Mouse (Mus musculus): Measurements from ENCODE around the gene Wnk4.
A peak's percentile ranks its signal among the peaks of the same experiment; 100 is the strongest.
"Not testable (repeated sequence)": the region's sequence is repeated elsewhere in the genome, so short reads cannot be mapped to it uniquely, and the experiment has no call there.

The Wnk4 gene

DNA sequence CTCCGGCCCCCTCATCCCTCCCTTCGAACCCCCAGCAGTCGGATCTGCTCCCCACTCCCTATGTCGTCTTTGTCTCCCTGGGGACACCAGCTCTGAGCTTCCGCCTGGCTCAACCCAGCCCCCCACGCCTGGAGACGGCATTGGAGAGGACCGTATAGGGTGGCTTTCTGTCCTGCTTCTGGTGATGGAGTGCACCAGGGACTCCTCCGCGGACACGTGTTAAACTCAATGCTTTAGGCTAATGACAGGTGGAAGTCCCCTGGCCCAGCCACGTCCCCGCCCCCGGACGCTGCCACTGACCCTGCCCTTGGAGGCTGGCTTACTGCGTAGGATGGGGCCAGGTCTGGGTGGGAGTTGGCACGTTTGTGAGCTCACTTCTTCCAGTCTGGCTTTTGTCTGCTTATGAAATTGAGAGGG is 56.1 kb downstream of the Wnk4 start:
- no peak for DNase-seq (ENCODE audit: low spot score)

DNA sequence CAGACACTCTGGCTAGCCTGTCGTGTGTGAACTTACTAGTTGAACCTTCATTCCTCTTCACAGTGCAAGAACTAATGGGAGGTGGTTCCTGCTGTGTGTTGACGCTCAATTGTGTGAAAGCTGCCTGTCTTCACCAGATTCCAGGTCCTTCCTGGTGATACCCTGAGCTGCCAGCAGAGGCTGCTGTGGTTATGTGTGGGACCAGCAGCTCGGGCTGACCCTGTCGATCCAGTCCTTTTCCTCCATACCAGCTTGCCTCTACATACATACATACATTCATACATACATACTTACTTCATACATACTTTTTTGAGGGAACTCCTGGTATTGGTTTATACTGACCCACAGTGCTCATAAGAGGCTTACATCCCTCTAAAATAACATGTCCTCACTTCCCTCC is 63.2 kb downstream of the Wnk4 start:
- DNase-seq (ENCODE audit: low spot score), result peak; percentile 60

DNA sequence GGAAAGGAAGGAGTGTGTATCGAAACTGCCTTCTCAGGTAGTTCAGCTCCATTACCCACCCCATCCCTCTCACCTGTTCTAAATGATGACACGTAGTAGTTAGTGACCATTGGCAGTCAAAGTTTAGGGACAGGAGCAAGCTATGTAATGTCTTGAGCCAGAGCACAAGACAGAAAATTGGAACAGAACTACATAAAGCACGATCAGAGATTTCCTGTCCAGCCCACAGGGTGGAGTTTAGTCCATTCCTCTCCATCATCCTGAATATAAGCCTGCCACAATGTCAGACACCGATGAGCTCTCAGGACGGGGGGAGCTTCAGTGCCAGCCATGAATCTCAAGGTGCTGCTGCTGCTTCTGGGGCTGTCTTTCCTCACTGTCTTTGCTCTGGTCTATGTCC is 64.4 kb downstream of the Wnk4 start, which contains the start of gene Aoc2:
TSS of gene Aoc2 (plus strand) at position 301 of the 400 bp plus-strand sequence.
- DNase-seq (ENCODE audit: low spot score), result no peak

DNA sequence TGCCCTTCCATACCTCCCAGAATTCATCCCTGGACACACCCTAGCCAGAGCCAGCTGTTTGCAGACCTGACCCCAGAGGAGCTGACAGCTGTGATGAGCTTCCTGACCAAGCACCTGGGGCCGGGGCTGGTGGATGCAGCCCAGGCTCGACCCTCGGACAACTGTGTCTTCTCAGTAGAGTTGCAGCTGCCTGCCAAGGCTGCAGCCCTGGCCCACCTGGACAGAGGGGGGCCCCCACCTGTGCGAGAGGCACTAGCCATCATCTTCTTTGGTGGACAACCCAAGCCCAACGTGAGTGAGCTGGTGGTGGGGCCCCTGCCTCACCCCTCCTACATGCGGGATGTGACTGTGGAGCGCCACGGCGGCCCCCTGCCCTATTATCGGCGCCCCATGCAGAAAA is 64.8 kb downstream of the Wnk4 start:
- DNase-seq (ENCODE audit: low spot score), result not testable (repeated sequence)

DNA sequence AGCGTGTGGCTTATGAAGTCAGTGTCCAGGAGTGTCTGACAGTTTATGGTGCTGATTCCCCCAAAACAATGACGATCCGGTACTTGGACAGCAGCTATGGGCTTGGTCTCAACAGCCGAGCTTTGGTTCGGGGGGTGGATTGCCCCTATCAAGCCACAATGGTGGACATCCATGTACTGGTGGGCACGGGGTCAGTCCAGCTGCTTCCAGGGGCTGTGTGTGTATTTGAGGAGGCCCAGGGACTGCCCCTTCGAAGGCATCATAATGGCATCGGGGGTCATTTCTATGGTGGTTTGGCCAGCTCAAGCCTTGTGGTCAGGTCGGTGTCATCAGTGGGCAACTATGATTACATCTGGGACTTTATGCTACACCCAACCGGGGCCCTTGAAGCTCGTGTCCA is 65.8 kb downstream of the Wnk4 start:
- DNase-seq (ENCODE audit: low spot score), result no peak

Data from lung, postnatal 25 days (tissue).